12 mouse cellular contexts compared by ENCODE assay signal in the genomic region with DNA sequence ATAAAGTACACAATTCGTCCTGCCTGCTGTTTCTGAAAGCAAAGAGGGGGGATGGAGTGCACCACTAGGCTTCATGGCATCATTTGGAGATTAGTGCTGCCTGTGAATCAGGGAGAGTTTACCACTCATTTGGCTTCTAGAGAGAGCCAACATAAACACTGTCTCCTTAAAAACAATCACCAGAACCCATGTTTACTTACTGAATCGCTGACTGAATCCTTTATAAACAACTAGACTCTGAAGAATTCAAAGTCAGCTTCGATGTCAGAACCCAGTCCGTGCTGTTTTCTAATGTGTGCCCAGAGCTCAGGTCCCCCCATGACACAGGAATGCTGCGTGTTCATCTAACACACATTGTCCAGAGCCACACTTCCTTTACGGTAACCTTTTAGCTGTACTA.
"Had no signal": no experiment of that assay in that cellular context is flagged by ENCODE, and none has a peak within 500 bp of the region (broad histone marks: within the 10 kb centered on the region; RNA-seq: fewer than 3 reads in every experiment).

No protein-coding gene starts in this region.

- H3K4me1 ChIP-seq: limb, embryonic 10.5 days; liver, embryonic 13.5 days; midbrain, embryonic 13.5 days; neural tube, embryonic 15.5 days had no signal

- H3K9me3 ChIP-seq: kidney, embryonic 15.5 days; limb, embryonic 10.5 days; liver, embryonic 13.5 days; midbrain, embryonic 13.5 days; neural tube, embryonic 15.5 days had no signal

- H3K4me3 ChIP-seq: kidney, embryonic 15.5 days; limb, embryonic 10.5 days; liver, embryonic 13.5 days; midbrain, embryonic 13.5 days; myocyte; neural tube, embryonic 15.5 days had no signal

- DNase-seq: kidney, adult 18-20 months; kidney, postnatal 14 days; liver, embryonic 13.5 days; liver, postnatal 0 days; right cerebral cortex, adult 18-20 months; right cerebral cortex, postnatal 25 days had no signal

- H3K9ac ChIP-seq: hindbrain, embryonic 14.5 days; kidney, embryonic 15.5 days; liver, embryonic 13.5 days; liver, postnatal 0 days; midbrain, embryonic 13.5 days; neural tube, embryonic 15.5 days had no signal

- H3K36me3 ChIP-seq: kidney, embryonic 15.5 days; limb, embryonic 10.5 days; liver, embryonic 13.5 days; midbrain, embryonic 13.5 days; neural tube, embryonic 15.5 days had no signal

- ATAC-seq: liver, postnatal 0 days; midbrain, embryonic 13.5 days had no signal

- H3K27ac ChIP-seq: hindbrain, embryonic 14.5 days; kidney, embryonic 15.5 days; limb, embryonic 10.5 days; liver, embryonic 13.5 days; midbrain, embryonic 13.5 days; neural tube, embryonic 15.5 days had no signal

- H3K27me3 ChIP-seq: kidney, embryonic 15.5 days; liver, embryonic 13.5 days; midbrain, embryonic 13.5 days; neural tube, embryonic 15.5 days had no signal

- H3K4me2 ChIP-seq: hindbrain, embryonic 14.5 days; kidney, embryonic 15.5 days; liver, embryonic 13.5 days; midbrain, embryonic 13.5 days; neural tube, embryonic 15.5 days had no signal
